Mouse (Mus musculus): ENCODE measurements around the gene Gm11042. TPM values are rescaled to one million over a fixed set of nuclear protein-coding genes. Genes with fewer than 3 reads are reported as not detected.

The Gm11042 gene
- polyA plus RNA-seq, 1 experiment from 2014 or later, result not detected

- H3K27me3 ChIP-seq (ENCODE audit: control insufficient read depth, insufficient read depth, low read length), result no peaks in the 10 kb centered on the region
- no peak overlapping the region for H3K4me3 ChIP-seq (ENCODE audit: low read depth, low read length)
- H3K9ac ChIP-seq (ENCODE audit: low read length), result no peak overlapping the region
- no peak overlapping the region for H3K27ac ChIP-seq (ENCODE audit: low read depth, low read length)
- H3K4me1 ChIP-seq (ENCODE audit: control insufficient read depth, insufficient read depth, low read length), result no peaks in the 10 kb centered on the region
- no peak for ATAC-seq (ENCODE audit: low FRiP score)
- no peaks in the 10 kb centered on the region for H3K36me3 ChIP-seq (ENCODE audit: control insufficient read depth, insufficient read depth, low read length)
- 85% methylated on average over 5 of the region's 5 CpGs for WGBS
- H3K9me3 ChIP-seq (ENCODE audit: control insufficient read depth, low read length), result no peaks in the 10 kb centered on the region
- H3K4me2 ChIP-seq, result no peak overlapping the region
- DNase-seq (ENCODE audit: low spot score, missing footprints), result no peak
Measured at GRCm38 (mm10) chr12:74277265-74277664, 38.9 kb downstream of the Gm11042 start.

DNA sequence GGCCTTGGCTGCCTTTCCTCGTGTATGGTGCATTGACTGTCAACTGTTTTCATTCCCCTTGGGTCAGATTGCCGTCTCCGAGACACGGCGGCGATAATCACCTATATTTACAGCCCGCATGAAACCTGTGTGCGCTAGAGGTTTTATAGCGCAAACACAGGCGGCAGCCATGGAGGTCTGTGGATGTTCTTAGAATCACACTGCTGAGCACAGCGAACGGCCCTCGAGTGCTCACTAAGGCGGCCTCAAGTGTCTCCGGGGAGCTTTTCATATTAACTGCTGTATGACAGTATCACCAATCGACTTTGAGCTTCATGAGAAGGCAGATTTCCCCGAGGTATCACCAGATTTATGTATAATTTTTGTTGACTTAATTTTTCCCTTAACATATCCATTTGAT, 43.6 kb downstream of the Gm11042 start:
- ATAC-seq (ENCODE audit: low FRiP score) (no peak), DNase-seq (ENCODE audit: low spot score, missing footprints) (no peak)
- 89% methylated on average over 17 of the region's 17 CpGs for WGBS
- Histone ChIP-seq H3K4me3 (ENCODE audit: low read depth, low read length) (no peak overlapping the region), H3K4me2 (no peak overlapping the region), H3K36me3 (ENCODE audit: control insufficient read depth, insufficient read depth, low read length) (no peaks in the 10 kb centered on the region), H3K9ac (ENCODE audit: low read length) (no peak overlapping the region), H3K4me1 (ENCODE audit: control insufficient read depth, insufficient read depth, low read length) (no peaks in the 10 kb centered on the region), H3K9me3 (ENCODE audit: control insufficient read depth, low read length) (no peaks in the 10 kb centered on the region), H3K27me3 (ENCODE audit: control insufficient read depth, insufficient read depth, low read length) (no peaks in the 10 kb centered on the region), H3K27ac (ENCODE audit: low read depth, low read length) (no peak overlapping the region)

GRCm38 (mm10) chr12:74268644-74269285, 47.4 kb downstream of the Gm11042 start:
- 74% methylated on average over 15 of the region's 15 CpGs for WGBS
- Histone ChIP-seq H3K27ac (ENCODE audit: low read depth, low read length) (no peak overlapping the region), H3K4me1 (ENCODE audit: control insufficient read depth, insufficient read depth, low read length) (no peaks in the 10 kb centered on the region), H3K9me3 (ENCODE audit: control insufficient read depth, low read length) (no peaks in the 10 kb centered on the region), H3K4me2 (no peak overlapping the region), H3K9ac (ENCODE audit: low read length) (no peak overlapping the region), H3K27me3 (ENCODE audit: control insufficient read depth, insufficient read depth, low read length) (no peaks in the 10 kb centered on the region), H3K36me3 (ENCODE audit: control insufficient read depth, insufficient read depth, low read length) (no peaks in the 10 kb centered on the region), H3K4me3 (ENCODE audit: low read depth, low read length) (no peak overlapping the region)
- ATAC-seq (ENCODE audit: low FRiP score) (no peak), DNase-seq (ENCODE audit: low spot score, missing footprints) (no peak)

- no peak for ATAC-seq (ENCODE audit: low FRiP score)
- H3K4me3 ChIP-seq (ENCODE audit: low read depth, low read length), result no peak overlapping the region
- H3K4me1 ChIP-seq (ENCODE audit: control insufficient read depth, insufficient read depth, low read length), result no peaks in the 10 kb centered on the region
- 92% methylated on average over 4 of the region's 4 CpGs for WGBS
- H3K27ac ChIP-seq (ENCODE audit: low read depth, low read length), result no peak overlapping the region
- H3K9me3 ChIP-seq (ENCODE audit: control insufficient read depth, low read length), result no peaks in the 10 kb centered on the region
- H3K4me2 ChIP-seq, result no peak overlapping the region
- no peak overlapping the region for H3K9ac ChIP-seq (ENCODE audit: low read length)
- H3K27me3 ChIP-seq (ENCODE audit: control insufficient read depth, insufficient read depth, low read length), result no peaks in the 10 kb centered on the region
- H3K36me3 ChIP-seq (ENCODE audit: control insufficient read depth, insufficient read depth, low read length), result no peaks in the 10 kb centered on the region
- no peak for DNase-seq (ENCODE audit: low spot score, missing footprints)
Measured at GRCm38 (mm10) chr12:74267049-74267448, 49.1 kb downstream of the Gm11042 start.
